Mouse (Mus musculus) kidney, postnatal 4 days (tissue): Measurements from ENCODE around the gene Nsfl1c.

Experiments used
- DNase-seq, 2 experiments: peaks; one replicate each; pipeline ENCODE4 v3.0.0; 2021; ENCODE audit warnings: mixed read lengths in 2 of 2

The Nsfl1c gene

GRCm38 (mm10) chr2:151544673-151545072, 50.7 kb downstream of the Nsfl1c start:
- DNase-seq, result no peak

GRCm38 (mm10) chr2:151546571-151546970, 52.6 kb downstream of the Nsfl1c start:
- DNase-seq, result no peak

GRCm38 (mm10) chr2:151549615-151550121, 55.7 kb downstream of the Nsfl1c start:
- DNase-seq, result no peak
